Mouse (Mus musculus) midbrain, embryonic 15.5 days (tissue): ENCODE results near the gene Arid1a. TPM values are rescaled to one million over a fixed set of nuclear protein-coding genes. Genes with fewer than 3 reads are reported as not detected.
"Not testable (repeated sequence)": the region's sequence is repeated elsewhere in the genome, so short reads cannot be mapped to it uniquely, and the experiment has no call there.

Source experiments
- ATAC-seq: fragments of 200-750 bp; cut with Nextera tagmentation; replicated peaks from 2 replicates; pipeline ENCODE4 v1.8.0; 2017; ENCODE audit warnings: moderate TSS enrichment
- H3K27ac ChIP-seq: fragments of 300-500 bp; sonication (generic); 2 replicates; pipeline ENCODE4 v1.5.1; 2015; ENCODE audit warnings: mild to moderate bottlenecking, inconsistent platforms
- H3K27me3 ChIP-seq: fragments of 300-500 bp; sonication (generic); replicated peaks from 2 replicates; pipeline ENCODE4 v1.6.1; 2015; ENCODE audit warnings: inconsistent platforms
- H3K36me3 ChIP-seq: fragments of 300-500 bp; sonication (generic); replicated peaks from 2 replicates; pipeline ENCODE4 v1.6.1; 2015; ENCODE audit warnings: inconsistent platforms
- H3K4me1 ChIP-seq: fragments of 300-500 bp; sonication (generic); 2 replicates; pipeline ENCODE4 v1.6.1; 2015; ENCODE audit warnings: inconsistent platforms
- H3K4me2 ChIP-seq: fragments of 300-500 bp; sonication (generic); 2 replicates; pipeline ENCODE4 v1.6.1; 2015; ENCODE audit warnings: inconsistent platforms, mild to moderate bottlenecking, moderate library complexity
- H3K4me3 ChIP-seq: fragments of 300-500 bp; sonication (generic); 2 replicates; pipeline ENCODE4 v1.5.1; 2015; ENCODE audit warnings: mild to moderate bottlenecking, inconsistent platforms
- H3K9ac ChIP-seq: fragments of 300-500 bp; sonication (generic); 2 replicates; pipeline ENCODE4 v1.6.1; 2015; ENCODE audit warnings: mild to moderate bottlenecking, inconsistent platforms
- H3K9me3 ChIP-seq: fragments of 300-500 bp; sonication (generic); 2 replicates; pipeline ENCODE4 v1.6.1; 2016; ENCODE audit warnings: inconsistent platforms
- WGBS: fragments of 180-500 bp; shearing (Covaris S2); methylation state at CpG from one replicate; pipeline ENCODE4 v1.1.7; 2015; ENCODE audit warnings: mixed read lengths; 5-methylcytosine and 5-hydroxymethylcytosine counted together
- polyA plus RNA-seq: library from polyadenylated mRNA; unstranded; fragments of >200 nt; fragmentation: Nextera tagmentation; extraction: Ambion mirVana; gene quantifications from 2 replicates; pipeline ENCODE4 v1.2.1, GENCODE M21; 2015

Arid1a gene
- polyA plus RNA-seq, 1 experiment from 2014 or later = 39.3 TPM

DNA sequence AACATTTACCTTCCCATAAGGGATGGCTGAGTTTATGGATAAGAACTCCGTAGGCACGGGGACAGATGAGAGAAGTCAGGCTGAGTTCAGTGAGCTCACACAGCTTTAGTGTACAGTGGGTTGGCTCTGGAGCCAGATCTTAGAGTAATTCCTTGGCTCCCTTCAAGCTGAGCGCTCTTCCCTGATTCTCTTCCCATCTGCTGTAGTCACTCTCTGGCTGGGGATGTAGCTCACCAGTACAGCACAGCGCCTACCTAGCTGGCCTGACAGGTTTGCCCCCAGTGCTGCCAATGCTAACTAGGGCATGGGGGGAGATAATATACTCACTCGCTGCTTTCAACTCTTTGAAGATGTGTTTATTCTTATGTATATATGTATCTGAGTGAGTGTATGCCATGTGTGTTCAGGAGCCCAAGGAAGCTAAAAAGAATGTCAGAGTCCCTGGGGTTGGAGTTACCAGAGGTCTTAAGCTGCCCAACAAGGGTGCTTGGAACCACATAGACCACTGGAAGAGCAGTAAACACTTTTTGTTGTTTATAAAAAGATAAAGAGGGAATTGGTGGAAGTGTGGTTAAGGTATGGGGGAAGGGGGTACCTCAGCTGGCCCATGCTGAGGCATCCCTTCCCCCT, 98.6 kb downstream of the Arid1a start:
- peaks cover 10% of the 10 kb centered on the region for H3K4me1 ChIP-seq

DNA sequence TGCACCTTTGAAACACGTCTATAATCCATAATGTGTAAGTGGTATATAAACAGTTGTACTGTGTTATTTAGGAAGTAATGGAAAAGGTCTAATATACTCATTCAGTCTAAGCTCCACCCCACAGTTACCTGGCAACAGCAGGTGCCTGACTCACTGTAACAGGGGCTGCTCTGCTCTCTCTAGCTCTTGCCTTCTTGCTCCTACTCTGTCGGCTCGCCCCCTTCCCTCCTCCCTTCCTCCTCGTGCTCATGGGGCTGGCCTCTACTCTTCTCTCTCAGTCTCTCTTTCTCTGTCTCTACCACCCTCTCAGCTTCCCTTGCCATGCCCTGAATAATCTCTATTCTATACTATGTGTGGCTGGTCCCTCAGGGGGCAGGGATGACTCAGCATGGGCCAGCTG, 99.6 kb downstream of the Arid1a start:
- H3K9ac ChIP-seq = no peak overlapping the region
- ATAC-seq = no peak
- H3K9me3 ChIP-seq = no peaks in the 10 kb centered on the region
- H3K4me3 ChIP-seq = no peak overlapping the region
- H3K36me3 ChIP-seq = 0 out of 2 replicates have a peak, but pooled peaks cover 2% of the 10 kb centered on the region
- 13% methylated on average over 4 of the region's 4 CpGs for WGBS
- H3K27me3 ChIP-seq = no peaks in the 10 kb centered on the region
- peaks cover 10% of the 10 kb centered on the region for H3K4me1 ChIP-seq
- H3K27ac ChIP-seq = no peak overlapping the region
- H3K4me2 ChIP-seq = no peak overlapping the region

More for the DNA sequence above, 98.6 kb downstream of the Arid1a start:
- H3K9ac ChIP-seq = no peak overlapping the region
- no peak for ATAC-seq
- H3K4me3 ChIP-seq = no peak overlapping the region
- H3K36me3 ChIP-seq = 0 out of 2 replicates have a peak, but pooled peaks cover 6% of the 10 kb centered on the region
- no peak overlapping the region for H3K4me2 ChIP-seq
- H3K27ac ChIP-seq = no peak overlapping the region
- H3K9me3 ChIP-seq = no peaks in the 10 kb centered on the region
- H3K27me3 ChIP-seq = no peaks in the 10 kb centered on the region
- WGBS = 45% methylated on average over 5 of the region's 5 CpGs

DNA sequence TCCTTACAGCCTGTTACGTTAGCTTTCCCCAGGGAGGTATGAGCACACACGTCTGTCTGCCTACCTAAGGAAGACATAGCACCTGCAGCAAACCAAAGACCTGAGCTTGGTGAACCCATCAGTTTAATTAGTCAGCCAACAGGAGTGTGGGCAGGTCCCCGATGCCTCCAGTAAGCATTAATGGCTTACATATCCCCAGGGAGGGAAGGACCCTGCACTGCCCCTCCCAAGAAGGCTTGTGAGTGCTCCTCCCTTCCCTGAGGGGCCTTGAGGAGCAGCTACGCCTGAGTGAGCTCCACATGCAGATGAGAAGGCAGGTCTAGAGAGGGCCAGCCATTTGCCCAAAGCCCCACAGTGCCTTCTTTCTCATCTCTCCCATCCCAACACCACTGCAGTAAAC, 100.3 kb downstream of the Arid1a start:
- no peak for ATAC-seq
- no peak overlapping the region for H3K4me3 ChIP-seq
- no peak overlapping the region for H3K4me2 ChIP-seq
- H3K36me3 ChIP-seq = no peaks in the 10 kb centered on the region
- peaks cover 10% of the 10 kb centered on the region for H3K4me1 ChIP-seq
- no peaks in the 10 kb centered on the region for H3K27me3 ChIP-seq
- WGBS = 46% methylated on average over 4 of the region's 4 CpGs
- H3K27ac ChIP-seq = no peak overlapping the region
- H3K9ac ChIP-seq = no peak overlapping the region
- H3K9me3 ChIP-seq = no peaks in the 10 kb centered on the region

DNA sequence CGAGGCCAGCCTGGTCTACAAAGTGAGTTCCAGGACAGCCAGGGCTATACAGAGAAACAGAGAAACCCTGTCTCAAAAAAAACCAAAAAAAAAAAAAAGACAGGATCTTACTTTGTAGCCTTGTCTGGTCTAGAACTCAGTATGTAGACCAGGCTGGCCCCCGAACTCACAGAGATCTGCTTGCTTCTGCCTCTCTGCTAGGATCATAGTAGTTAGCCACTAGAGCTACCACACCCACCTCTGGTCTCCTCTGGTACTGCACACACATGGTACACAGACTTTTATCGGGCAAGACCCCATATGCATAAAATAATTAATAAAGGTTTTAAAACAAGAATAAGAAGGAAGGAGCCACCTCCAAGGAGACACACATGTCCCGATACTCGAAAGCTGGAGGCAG, 102.5 kb downstream of the Arid1a start:
- not testable (repeated sequence) for H3K4me3 ChIP-seq, H3K27me3 ChIP-seq, ATAC-seq, H3K27ac ChIP-seq, H3K4me2 ChIP-seq, H3K9me3 ChIP-seq, H3K36me3 ChIP-seq, H3K9ac ChIP-seq, H3K4me1 ChIP-seq
- WGBS = 97% methylated on average over 5 of the region's 5 CpGs

DNA sequence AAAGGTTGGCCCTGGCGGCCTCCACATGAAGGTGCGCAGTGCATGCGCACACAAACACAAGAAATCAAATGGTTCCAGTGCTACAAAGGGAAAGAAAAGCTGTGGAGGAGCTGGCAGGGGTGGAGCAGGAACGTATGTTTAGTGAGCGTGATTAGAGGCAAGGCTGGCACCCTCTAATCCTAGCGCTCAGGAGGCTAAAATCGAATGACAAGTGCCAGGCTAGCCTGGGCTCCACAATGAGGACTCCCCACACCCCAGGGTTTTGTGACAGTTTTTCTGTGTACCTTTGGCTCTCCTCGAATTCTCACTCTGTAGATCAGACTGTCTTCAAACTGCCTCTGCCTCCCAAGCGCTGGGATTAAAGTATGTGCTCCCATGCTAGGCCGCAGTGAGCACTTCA, 103.8 kb downstream of the Arid1a start:
- 81% methylated on average over 10 of the region's 10 CpGs for WGBS

DNA sequence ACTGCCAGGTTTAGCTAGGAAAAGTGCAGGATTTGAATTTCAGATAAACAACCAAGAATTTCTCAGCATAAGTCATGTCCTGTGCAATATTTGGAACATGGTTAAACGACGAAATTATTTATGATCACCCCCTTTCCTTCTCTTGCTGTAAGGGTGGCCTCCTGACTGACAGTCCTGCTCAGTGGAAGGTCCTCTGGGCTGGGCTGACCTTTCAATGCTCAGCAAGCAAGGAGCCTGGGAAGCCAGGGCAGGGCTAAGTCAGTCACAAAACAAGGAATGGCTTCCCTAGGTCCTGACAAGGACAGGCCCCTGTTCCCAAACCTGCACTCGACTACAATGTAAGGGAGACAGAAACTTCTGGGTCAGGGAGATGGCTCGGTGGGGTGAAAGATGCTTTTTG, 104.6 kb downstream of the Arid1a start:
- no peaks in the 10 kb centered on the region for H3K9me3 ChIP-seq
- no peak overlapping the region for H3K9ac ChIP-seq
- H3K27ac ChIP-seq = no peak overlapping the region
- H3K4me1 ChIP-seq = no peaks in the 10 kb centered on the region
- H3K4me2 ChIP-seq = no peak overlapping the region
- no peak overlapping the region for H3K4me3 ChIP-seq
- no peaks in the 10 kb centered on the region for H3K27me3 ChIP-seq
- ATAC-seq = no peak
- H3K36me3 ChIP-seq = no peaks in the 10 kb centered on the region
- 72% methylated on average over 4 of the region's 4 CpGs for WGBS

More for the DNA sequence above, 103.8 kb downstream of the Arid1a start:
- no peak overlapping the region for H3K4me3 ChIP-seq
- H3K27me3 ChIP-seq = no peaks in the 10 kb centered on the region
- H3K9ac ChIP-seq = no peak overlapping the region
- no peaks in the 10 kb centered on the region for H3K36me3 ChIP-seq
- no peak overlapping the region for H3K27ac ChIP-seq
- H3K4me1 ChIP-seq = no peaks in the 10 kb centered on the region
- no peak overlapping the region for H3K4me2 ChIP-seq
- ATAC-seq = no peak
- H3K9me3 ChIP-seq = no peaks in the 10 kb centered on the region

DNA sequence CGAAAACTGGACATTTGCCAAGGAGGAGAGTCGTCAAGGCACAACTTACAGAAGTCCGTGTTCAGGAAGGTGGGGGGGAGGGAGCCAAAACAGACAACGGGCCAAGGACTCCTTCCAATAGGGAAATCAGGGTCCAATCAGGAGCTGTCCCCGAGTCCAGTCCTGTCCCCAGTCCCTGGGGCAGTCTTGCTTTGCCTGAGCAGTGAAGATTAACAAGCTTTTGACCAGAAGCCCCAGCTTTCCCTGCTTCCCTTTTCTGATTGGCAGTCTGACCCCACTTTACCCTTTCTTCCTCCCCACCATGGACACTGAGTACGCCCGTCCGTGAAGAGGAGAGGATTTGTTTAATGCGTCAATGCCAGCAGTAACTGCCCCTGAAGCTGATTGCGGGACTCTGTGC, 105.1 kb downstream of the Arid1a start:
- no peak overlapping the region for H3K4me3 ChIP-seq
- H3K36me3 ChIP-seq = no peaks in the 10 kb centered on the region
- no peak overlapping the region for H3K9ac ChIP-seq
- 50% methylated on average over 10 of the region's 10 CpGs for WGBS
- no peaks in the 10 kb centered on the region for H3K4me1 ChIP-seq
- ATAC-seq = no peak
- no peaks in the 10 kb centered on the region for H3K27me3 ChIP-seq
- H3K9me3 ChIP-seq = no peaks in the 10 kb centered on the region
- no peak overlapping the region for H3K4me2 ChIP-seq
- H3K27ac ChIP-seq = no peak overlapping the region

DNA sequence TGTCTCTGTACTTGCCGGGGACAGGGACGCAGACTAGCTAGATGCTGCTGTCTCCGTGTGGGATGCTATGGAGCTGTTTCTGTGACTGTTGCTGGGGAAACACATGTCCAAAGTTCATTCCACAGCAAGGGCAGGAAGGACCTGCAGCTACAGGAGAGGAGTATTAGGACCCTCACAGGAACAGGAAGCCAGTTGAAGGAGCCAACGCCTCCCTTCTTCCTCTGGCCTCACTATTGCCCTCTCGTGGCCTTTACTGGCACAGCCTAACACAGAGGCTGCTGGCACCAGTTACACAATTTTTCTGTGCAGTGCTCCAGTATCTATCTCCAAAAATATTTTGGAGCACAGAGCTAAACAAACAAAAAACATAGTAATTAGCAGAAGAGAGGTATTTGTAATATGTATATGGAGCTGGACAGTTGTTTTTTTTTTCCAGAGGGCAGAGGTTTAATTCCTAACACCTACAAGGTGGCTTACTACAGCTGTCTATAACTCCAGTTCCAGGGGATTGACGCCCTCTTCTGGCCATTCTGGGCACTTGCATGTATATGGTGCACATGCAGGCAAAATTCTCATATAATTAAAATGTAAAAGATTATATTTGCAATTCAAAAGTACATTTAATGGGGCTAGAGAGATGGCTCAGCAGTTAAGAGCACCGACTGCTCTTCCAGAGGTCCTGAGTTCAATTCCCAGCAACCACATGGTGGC, 106.4 kb downstream of the Arid1a start, which contains the start of gene Zdhhc18:
Gene Zdhhc18 (minus strand): TSS at position 166 of the 711 bp plus-strand sequence.
- WGBS = 39% methylated on average over 7 of the region's 7 CpGs
- peak within 1 kb of the TSS; percentile 28 for H3K4me2 ChIP-seq
- no peaks in the 10 kb centered on the region for H3K27me3 ChIP-seq
- H3K4me1 ChIP-seq = no peaks in the 10 kb centered on the region
- peak within 1 kb of the TSS; percentile 14; the same call in 1 of the 2 replicates for H3K4me3 ChIP-seq
- H3K36me3 ChIP-seq = no peaks in the 10 kb centered on the region
- H3K9ac ChIP-seq = no peak within 1 kb of the TSS
- ATAC-seq = no peak; the same call in 1 of the 2 replicates
- H3K27ac ChIP-seq = peak within 1 kb of the TSS; percentile 6; the same call in 1 of the 2 replicates
- no peaks in the 10 kb centered on the region for H3K9me3 ChIP-seq

DNA sequence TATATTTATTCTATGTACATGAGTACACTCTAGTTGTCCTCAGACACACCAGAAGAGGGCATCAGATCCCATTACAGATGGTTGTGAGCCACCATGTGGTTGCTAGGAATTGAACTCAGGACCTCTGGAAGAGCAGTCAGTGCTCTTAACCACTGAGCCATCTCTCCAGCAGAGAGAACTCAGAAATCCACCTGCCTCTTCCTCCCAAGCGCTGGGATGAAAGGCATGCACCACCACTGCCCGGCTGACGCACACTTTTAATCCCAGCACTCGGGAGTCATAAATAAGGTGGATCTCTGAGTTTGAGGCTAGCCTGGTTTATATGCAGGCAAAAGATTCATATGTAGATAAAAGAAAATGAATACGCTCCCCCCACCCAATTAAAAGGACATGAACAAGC, 107.1 kb downstream of the Arid1a start:
- H3K27me3 ChIP-seq, H3K9me3 ChIP-seq, H3K4me1 ChIP-seq, H3K9ac ChIP-seq, ATAC-seq, H3K27ac ChIP-seq, H3K36me3 ChIP-seq: not testable (repeated sequence)
- Histone ChIP-seq H3K4me2 (peak overlapping the region; percentile 28), H3K4me3 (0 out of 2 replicates have a peak overlapping the region, but pooled peaks have one; percentile 14)
- WGBS = 84% methylated on average over 5 of the region's 5 CpGs

DNA sequence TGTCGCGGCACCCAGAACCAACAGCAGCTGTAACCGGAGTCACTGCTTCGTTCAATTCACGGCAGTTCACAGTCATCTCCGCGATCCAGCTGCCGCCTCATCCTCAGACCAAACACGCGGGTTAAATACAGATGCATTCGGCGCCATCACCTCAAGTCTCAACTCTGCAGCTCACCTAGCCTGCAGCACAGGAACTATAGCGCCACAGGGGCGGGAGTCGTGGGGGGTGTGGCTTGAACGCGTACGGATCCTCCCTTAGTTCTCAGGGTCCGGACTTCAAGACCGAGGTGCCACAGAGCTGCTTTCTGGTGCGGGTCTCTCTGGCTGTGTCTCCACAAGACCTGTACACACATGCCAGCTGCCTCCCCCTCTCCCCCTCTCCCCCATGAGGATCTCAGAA, 110.9 kb downstream of the Arid1a start:
- H3K4me1 ChIP-seq = no peaks in the 10 kb centered on the region
- no peak overlapping the region for H3K4me2 ChIP-seq
- H3K27ac ChIP-seq = no peak overlapping the region
- WGBS = 41% methylated on average over 21 of the region's 21 CpGs
- no peaks in the 10 kb centered on the region for H3K27me3 ChIP-seq
- H3K9ac ChIP-seq = no peak overlapping the region
- no peaks in the 10 kb centered on the region for H3K9me3 ChIP-seq
- H3K4me3 ChIP-seq = no peak overlapping the region
- ATAC-seq = no peak
- no peaks in the 10 kb centered on the region for H3K36me3 ChIP-seq

DNA sequence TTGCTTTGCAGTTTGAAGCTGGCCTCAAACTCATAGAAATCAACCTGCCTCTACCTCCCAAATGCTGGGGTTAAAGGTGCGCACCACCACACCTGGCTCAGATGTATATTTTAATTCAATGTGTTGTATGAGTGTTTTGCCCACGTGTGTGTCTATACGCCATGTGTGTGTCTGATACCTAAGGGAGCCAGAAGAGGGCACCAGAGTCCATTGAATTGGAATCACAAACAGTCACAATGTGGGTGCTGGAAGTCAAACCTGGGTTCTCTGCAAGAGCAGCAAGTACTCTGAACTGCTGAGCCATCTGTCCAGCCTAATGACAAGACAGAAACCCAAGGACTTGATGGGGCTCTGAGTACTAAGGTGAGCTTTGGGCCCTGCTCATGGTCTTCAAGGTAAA, 111.4 kb downstream of the Arid1a start:
- H3K4me3 ChIP-seq = no peak overlapping the region
- ATAC-seq = no peak
- H3K27me3 ChIP-seq = no peaks in the 10 kb centered on the region
- no peaks in the 10 kb centered on the region for H3K36me3 ChIP-seq
- no peak overlapping the region for H3K4me2 ChIP-seq
- WGBS = 88% methylated on average over 3 of the region's 3 CpGs
- H3K9me3 ChIP-seq = no peaks in the 10 kb centered on the region
- no peak overlapping the region for H3K9ac ChIP-seq
- H3K27ac ChIP-seq = no peak overlapping the region
- H3K4me1 ChIP-seq = no peaks in the 10 kb centered on the region

DNA sequence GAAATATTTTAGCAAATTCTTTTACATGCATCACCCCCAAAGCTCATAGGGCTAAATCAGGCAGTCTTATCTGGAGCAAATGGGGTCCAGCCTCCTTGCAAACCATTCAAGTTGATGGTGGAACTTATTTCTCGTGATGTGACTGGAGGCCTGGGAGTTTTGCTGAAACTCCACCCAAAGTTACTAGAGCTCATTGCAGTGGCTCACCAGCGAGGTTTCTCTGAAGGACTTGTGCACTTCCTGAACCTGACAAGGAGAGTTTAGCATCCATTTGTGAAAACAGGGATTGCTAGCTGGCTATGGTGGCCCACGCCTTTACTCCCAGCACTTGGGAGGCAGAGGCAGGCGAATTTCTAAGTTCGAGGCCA, 122.5 kb downstream of the Arid1a start:
- H3K4me3 ChIP-seq = no peak overlapping the region
- no peak for ATAC-seq
- no peaks in the 10 kb centered on the region for H3K27me3 ChIP-seq
- 82% methylated on average over 5 of the region's 5 CpGs for WGBS
- no peaks in the 10 kb centered on the region for H3K36me3 ChIP-seq
- peaks cover 31% of the 10 kb centered on the region for H3K4me1 ChIP-seq
- H3K27ac ChIP-seq = no peak overlapping the region
- H3K9ac ChIP-seq = no peak overlapping the region
- no peaks in the 10 kb centered on the region for H3K9me3 ChIP-seq
- no peak overlapping the region for H3K4me2 ChIP-seq
